Mouse (Mus musculus) kidney, adult 2 months (tissue): ENCODE results near the gene Foxp4. TPM values are rescaled to one million over a fixed set of nuclear protein-coding genes. Genes with fewer than 3 reads are reported as not detected.

ENCODE experiments used
- DNase-seq: peaks from one replicate; pipeline ENCODE4 v3.0.0; 2021
- H3K27ac ChIP-seq: fragments of 200-500 bp; 2 replicates; pipeline ENCODE4 v1.5.1; 2012; ENCODE audit warnings: low read depth, low read length, control low read depth, inconsistent platforms; ENCODE audit not compliant: insufficient read depth
- H3K27me3 ChIP-seq: fragments of 200-500 bp; replicated peaks from 2 replicates; pipeline ENCODE4 v1.6.1; 2012; ENCODE audit warnings: mild to moderate bottlenecking, moderate library complexity, low read length, inconsistent platforms; ENCODE audit not compliant: control insufficient read depth, insufficient read depth
- H3K36me3 ChIP-seq: fragments of 200-500 bp; 2 replicates; pipeline ENCODE4 v1.6.1; 2012; ENCODE audit warnings: mild to moderate bottlenecking, moderate library complexity, low read length, inconsistent platforms; ENCODE audit not compliant: control insufficient read depth, insufficient read depth
- H3K4me1 ChIP-seq: fragments of 200-500 bp; 2 replicates; pipeline ENCODE4 v1.6.1; 2011; ENCODE audit warnings: low read length; ENCODE audit not compliant: control insufficient read depth, insufficient read depth
- H3K4me3 ChIP-seq: fragments of 200-500 bp; 2 replicates; pipeline ENCODE4 v1.5.1; 2011; ENCODE audit warnings: mild to moderate bottlenecking, low read depth, low read length, control low read depth; ENCODE audit not compliant: insufficient read depth
- CTCF ChIP-seq: fragments of 200-500 bp; conservative IDR thresholded peaks from 2 replicates; pipeline ENCODE4 v1.5.1; 2011; ENCODE audit warnings: low read depth, mild to moderate bottlenecking, control low read depth, low read length, moderate library complexity, mixed read lengths; ENCODE audit not compliant: insufficient read depth, insufficient read length
- POLR2A ChIP-seq: fragments of 200-500 bp; IDR thresholded peaks from one replicate; pipeline ENCODE4 v1.6.1; 2011; ENCODE audit warnings: low read depth, low read length, control low read depth
- WGBS: fragments of 180-500 bp; shearing (Covaris S2); methylation state at CpG from one replicate; pipeline ENCODE4 v1.1.7; 2018; 5-methylcytosine and 5-hydroxymethylcytosine counted together
- polyA plus RNA-seq: library from polyadenylated mRNA; depleted of rRNA; stranded (reverse); fragments of >200 nt; gene quantifications from 2 replicates; pipeline ENCODE4 v1.2.3, GENCODE M21; 2012

Gene Foxp4
- polyA plus RNA-seq, 1 experiment, result 23.5 TPM

DNA sequence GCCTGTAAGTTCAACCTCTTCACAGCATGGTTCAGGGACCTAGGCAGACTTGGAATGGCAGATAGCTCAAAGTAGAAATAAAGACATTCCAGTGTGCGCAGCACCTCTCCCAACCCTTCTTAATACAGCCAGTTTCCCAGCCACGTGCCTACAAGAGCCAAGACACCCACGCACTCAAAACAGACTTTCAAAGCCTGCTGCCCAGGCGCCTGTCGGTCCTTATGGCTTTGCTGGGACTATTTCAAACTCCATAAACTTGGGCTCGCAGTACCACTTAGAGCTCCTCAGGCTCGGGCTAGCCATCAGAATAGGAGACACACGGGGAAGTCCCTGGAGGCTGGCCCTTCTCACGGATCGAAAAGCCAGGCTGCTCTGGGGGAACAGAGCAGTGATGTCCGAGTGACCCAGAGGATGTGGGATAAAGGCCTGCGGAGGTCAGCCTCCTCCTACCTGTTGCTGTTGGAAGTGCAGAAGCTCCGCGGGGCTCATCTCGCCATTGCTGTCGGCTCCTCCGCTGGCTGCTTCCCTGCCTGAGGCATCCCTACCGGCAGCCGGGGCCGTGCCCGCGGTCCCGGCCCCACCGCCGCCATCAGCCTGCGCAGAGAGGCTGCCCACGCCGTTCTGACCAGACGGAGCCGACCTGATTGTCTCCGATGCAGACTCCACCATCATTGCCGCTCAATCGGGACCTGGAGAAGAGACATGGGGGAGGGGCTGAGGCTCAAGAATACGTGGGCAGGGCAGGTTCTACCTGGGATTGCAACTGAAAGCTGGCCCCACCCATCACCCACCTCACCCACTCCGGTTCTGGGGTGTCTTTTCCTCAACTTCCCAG lies 20.4 kb downstream of the Foxp4 start:
- H3K27me3 ChIP-seq, result no peaks in the 10 kb centered on the region
- H3K36me3 ChIP-seq, result no peaks in the 10 kb centered on the region
- no peaks in the 10 kb centered on the region for H3K4me1 ChIP-seq
- H3K27ac ChIP-seq, result no peak overlapping the region
- 63% methylated on average over 35 of the region's 35 CpGs for WGBS
- no peak overlapping the region for H3K4me3 ChIP-seq
- TF ChIP-seq CTCF (no peak), POLR2A (no peak)
- DNase-seq, result no peak

DNA sequence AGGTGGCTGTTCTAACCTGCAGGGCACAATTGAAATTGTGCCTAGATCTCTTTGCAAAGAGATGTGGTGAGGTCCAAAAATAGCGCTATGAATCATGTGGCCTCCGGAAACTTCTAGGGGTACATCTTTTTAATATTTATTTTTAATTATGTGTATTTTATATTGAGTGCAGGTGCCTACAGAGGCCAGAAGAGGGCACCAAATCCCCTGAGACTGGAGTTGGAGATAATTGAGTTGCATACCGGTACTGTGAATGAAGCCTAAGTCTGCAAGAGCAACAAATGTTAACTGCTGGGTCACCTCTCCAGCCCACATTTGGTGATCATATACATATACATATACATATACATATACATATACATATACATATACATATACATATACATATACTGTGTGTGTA lies 22.7 kb downstream of the Foxp4 start:
- Histone ChIP-seq H3K4me1 (no peaks in the 10 kb centered on the region), H3K4me3 (no peak overlapping the region), H3K27ac (no peak overlapping the region), H3K36me3 (no peaks in the 10 kb centered on the region), H3K27me3 (no peaks in the 10 kb centered on the region)
- TF ChIP-seq CTCF (peak; percentile 54), POLR2A (no peak)
- WGBS, result 84% methylated on average over 3 of the region's 3 CpGs
- peak; percentile 33 for DNase-seq

DNA sequence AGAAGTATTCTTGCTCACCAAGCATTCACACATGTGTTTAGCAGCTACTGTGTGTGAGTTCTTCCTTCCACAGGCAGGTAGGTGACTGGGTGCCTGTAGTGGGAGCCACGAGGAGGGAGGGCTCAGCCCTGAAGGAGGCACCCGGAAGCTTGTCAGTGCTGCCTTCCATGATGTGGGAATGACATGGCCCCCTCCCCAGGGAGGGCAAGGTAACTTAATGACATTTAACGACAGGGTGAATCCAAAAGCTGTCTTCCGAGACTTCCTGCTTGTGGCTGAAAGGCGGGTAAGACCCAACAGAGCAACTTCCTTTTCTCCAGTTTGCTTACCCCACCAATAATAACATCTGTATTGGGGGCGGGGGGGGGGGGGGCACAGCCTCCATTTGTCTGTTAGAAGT lies 23.7 kb downstream of the Foxp4 start:
- no peak overlapping the region for H3K27ac ChIP-seq
- H3K36me3 ChIP-seq, result no peaks in the 10 kb centered on the region
- TF ChIP-seq POLR2A (no peak), CTCF (no peak)
- no peak for DNase-seq
- no peaks in the 10 kb centered on the region for H3K27me3 ChIP-seq
- H3K4me3 ChIP-seq, result no peak overlapping the region
- H3K4me1 ChIP-seq, result no peaks in the 10 kb centered on the region
- WGBS, result 58% methylated on average over 6 of the region's 6 CpGs

DNA sequence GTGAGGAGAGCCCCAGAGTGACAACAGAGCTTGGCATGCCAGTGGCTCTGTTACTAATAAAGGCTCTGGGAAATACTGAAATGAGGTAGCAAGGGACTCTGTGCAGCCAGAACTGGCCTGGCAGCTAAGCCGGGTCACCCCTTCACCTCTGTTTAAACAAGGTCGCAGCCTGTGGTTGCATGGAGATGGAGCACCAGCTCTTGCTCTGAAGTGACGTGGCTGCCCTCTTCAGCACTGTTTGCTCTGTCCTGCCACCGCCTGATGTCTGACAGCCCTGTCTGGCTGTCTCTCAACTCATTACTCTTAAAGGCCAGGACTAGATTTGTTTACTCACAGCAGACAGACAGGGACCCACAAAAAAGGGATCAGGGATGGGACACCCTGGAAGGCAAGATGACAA lies 25.3 kb downstream of the Foxp4 start:
- Histone ChIP-seq H3K27ac (no peak overlapping the region), H3K4me1 (no peaks in the 10 kb centered on the region), H3K27me3 (no peaks in the 10 kb centered on the region), H3K4me3 (no peak overlapping the region), H3K36me3 (no peaks in the 10 kb centered on the region)
- WGBS, result 59% methylated on average over 4 of the region's 4 CpGs
- no peak for TF ChIP-seq CTCF
- no peak for TF ChIP-seq POLR2A
- peak; percentile 11 for DNase-seq

DNA sequence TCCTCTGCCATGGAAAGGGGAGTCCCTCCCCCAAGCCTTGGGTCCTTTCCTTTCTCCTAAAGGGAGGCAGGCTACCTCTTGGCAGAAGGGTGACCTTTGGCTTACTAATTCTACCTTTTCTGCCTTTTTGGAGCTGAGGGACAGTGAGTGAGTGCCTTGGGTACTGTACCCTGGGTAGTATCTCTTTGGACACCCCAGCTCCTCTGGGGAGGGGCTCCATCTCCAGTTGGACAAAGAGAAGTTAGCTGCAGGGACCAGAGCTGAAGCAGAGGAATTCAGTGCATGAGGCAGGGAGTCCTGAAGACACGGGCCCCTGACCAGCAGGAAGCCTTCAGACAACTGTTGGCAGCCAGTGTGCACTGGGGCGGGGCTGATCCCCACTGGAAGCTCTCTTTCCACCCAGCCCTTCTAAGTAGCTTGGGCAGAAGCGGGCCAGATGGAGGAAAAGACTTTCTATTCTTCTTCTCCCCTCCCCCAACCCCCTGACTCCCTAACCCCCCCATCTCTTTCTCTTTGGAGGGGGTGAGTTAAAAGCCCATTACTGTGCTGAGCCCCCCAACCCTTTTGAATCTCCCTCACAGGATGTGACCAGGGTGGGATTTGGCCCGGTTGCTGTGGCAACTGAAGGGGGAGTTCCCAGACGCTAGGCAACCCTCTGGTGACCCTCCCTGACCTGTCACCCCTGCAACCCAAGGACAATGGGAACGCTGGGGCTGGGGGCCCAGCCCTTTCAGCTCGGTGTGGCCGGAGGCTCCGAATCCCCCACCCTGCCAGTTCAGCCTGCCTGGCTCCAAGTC lies 26.3 kb downstream of the Foxp4 start:
- Histone ChIP-seq H3K27ac (no peak overlapping the region), H3K4me1 (no peaks in the 10 kb centered on the region), H3K36me3 (no peaks in the 10 kb centered on the region), H3K27me3 (no peaks in the 10 kb centered on the region), H3K4me3 (no peak overlapping the region)
- TF ChIP-seq POLR2A (no peak), CTCF (no peak)
- 47% methylated on average over 9 of the region's 9 CpGs for WGBS
- DNase-seq, result peak; percentile 43

DNA sequence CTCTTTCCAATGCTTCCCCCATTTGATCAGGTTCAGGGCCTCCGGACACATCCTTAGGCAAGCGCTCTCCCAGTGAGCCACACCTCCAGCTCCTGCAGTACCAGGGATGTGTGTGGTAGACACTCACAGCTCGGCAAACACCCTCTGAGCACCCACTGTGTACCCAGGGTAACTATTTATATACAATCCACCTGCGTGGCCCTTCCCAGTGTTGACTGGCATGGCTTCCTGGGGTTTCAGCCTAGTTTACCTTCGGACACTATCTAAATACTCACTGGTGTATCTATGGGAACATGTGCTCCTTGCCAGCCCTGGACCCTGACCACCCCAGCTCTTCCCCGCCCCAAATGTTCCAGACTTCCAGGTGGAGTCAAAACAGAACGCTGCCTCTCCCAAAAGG lies 34.7 kb downstream of the Foxp4 start:
- Histone ChIP-seq H3K36me3 (no peaks in the 10 kb centered on the region), H3K27me3 (no peaks in the 10 kb centered on the region), H3K27ac (no peak overlapping the region), H3K4me3 (no peak overlapping the region), H3K4me1 (no peaks in the 10 kb centered on the region)
- WGBS, result 85% methylated on average over 7 of the region's 7 CpGs
- no peak for DNase-seq
- TF ChIP-seq CTCF (no peak), POLR2A (no peak)

DNA sequence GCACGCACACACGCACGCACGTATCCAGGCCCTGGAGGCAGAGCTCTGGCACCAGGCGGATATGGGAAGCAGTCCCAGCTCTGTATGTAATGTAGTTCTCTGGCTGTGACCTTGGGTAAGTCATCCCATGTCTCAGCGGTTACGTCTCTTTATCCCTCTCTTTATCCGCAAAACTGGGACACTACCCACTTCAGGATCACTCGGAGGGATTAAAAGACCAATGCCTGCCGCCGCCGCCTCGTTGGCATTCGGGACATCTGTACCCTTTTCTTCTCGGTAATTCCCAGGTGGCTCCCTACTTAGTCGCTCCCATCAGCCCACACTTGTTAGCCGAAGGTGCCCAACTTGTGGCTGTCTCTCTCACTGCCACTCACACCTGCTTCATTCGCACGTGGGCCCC lies 35.2 kb downstream of the Foxp4 start:
- DNase-seq, result no peak
- Histone ChIP-seq H3K36me3 (no peaks in the 10 kb centered on the region), H3K4me1 (no peaks in the 10 kb centered on the region), H3K27ac (no peak overlapping the region), H3K27me3 (no peaks in the 10 kb centered on the region), H3K4me3 (no peak overlapping the region)
- TF ChIP-seq CTCF (no peak), POLR2A (no peak)
- WGBS, result 86% methylated on average over 19 of the region's 19 CpGs

DNA sequence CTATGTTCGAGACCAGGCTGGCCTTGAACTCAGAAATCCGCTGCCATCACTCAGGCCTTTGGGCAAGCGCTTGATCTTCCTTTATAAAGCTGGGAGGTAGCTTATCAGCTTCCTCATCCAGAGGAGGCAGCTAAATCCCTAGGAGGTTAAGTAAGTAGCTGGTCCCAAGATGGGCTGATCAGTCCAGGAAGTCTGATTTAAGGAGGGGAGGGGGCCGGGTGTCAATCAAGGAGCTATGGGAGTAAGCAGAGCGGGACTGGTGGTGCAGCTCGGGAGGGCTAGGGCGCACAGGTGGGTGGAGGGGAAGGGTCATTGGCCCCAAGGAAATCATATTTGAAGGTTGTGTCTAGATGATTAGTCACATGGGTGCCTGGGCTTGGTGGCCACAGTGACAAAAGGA lies 35.8 kb downstream of the Foxp4 start:
- H3K27me3 ChIP-seq, result no peaks in the 10 kb centered on the region
- no peaks in the 10 kb centered on the region for H3K36me3 ChIP-seq
- WGBS, result 93% methylated on average over 7 of the region's 7 CpGs
- H3K4me1 ChIP-seq, result no peaks in the 10 kb centered on the region
- no peak for DNase-seq
- H3K27ac ChIP-seq, result no peak overlapping the region
- TF ChIP-seq CTCF (no peak), POLR2A (no peak)
- H3K4me3 ChIP-seq, result no peak overlapping the region
